Mouse (Mus musculus): Measurements from ENCODE around the gene Lcp1.

GRCm38 (mm10) chr14:75218843-75219242 lies 87.9 kb downstream of the Lcp1 start:
- TF ChIP-seq POLR2A (IDR thresholded peaks at IDR 0.05; ENCODE audit: borderline replicate concordance, low read depth, low read length), result no peak
- no peak for TF ChIP-seq CTCF (IDR thresholded peaks at IDR 0.05; ENCODE audit: low read depth, low read length)

All from bone marrow macrophage, adult 2 months (primary cell).